Mouse (Mus musculus) brain, embryonic 14.5 days (tissue): Measurements from ENCODE around the gene Sipa1l3.

Experiments used
- CTCF ChIP-seq: fragments of 200-500 bp; IDR thresholded peaks from 2 replicates; pipeline ENCODE4 v1.5.1; 2012; ENCODE audit warnings: inconsistent platforms, mild to moderate bottlenecking, moderate library complexity, borderline replicate concordance; ENCODE audit not compliant: insufficient read depth, insufficient read length; ENCODE audit errors: extremely low read depth
- POLR2A ChIP-seq: fragments of 200-500 bp; IDR thresholded peaks from 2 replicates; pipeline ENCODE4 v1.6.1; 2012; ENCODE audit warnings: mild to moderate bottlenecking, inconsistent platforms, borderline replicate concordance; ENCODE audit not compliant: poor library complexity, insufficient read depth, insufficient read length, severe bottlenecking; ENCODE audit errors: extremely low read depth

GRCm38 (mm10) chr7:29336795-29337319 is 181.6 kb downstream of the Sipa1l3 start:
- TF ChIP-seq POLR2A (no peak), CTCF (0 out of 2 replicates have a peak, but pooled peaks have one; percentile 30)
